Mouse (Mus musculus) lung, embryonic 16.5 days (tissue): ENCODE measurements around the gene Slc32a1. TPM values are rescaled to one million over a fixed set of nuclear protein-coding genes. Genes with fewer than 3 reads are reported as not detected.

Experiments used
- ATAC-seq: fragments of 200-750 bp; cut with Nextera tagmentation; 2 replicates; pipeline ENCODE4 v1.8.0; 2017; ENCODE audit warnings: low read depth, mild to moderate bottlenecking, moderate library complexity
- H3K27ac ChIP-seq: fragments of 300-500 bp; sonication (generic); 2 replicates; pipeline ENCODE4 v1.5.1; 2014; ENCODE audit warnings: mild to moderate bottlenecking, control low read depth, low read length
- H3K27me3 ChIP-seq: fragments of 300-500 bp; sonication (generic); 2 replicates; pipeline ENCODE4 v1.6.1; 2014; ENCODE audit warnings: low read depth, low read length, mixed read lengths; ENCODE audit not compliant: control insufficient read depth, insufficient read depth
- H3K36me3 ChIP-seq: fragments of 300-500 bp; sonication (generic); 2 replicates; pipeline ENCODE4 v1.6.1; 2014; ENCODE audit warnings: low read length; ENCODE audit not compliant: control insufficient read depth, insufficient read depth
- H3K4me1 ChIP-seq: fragments of 300-500 bp; sonication (generic); replicated peaks from 2 replicates; pipeline ENCODE4 v1.6.1; 2014; ENCODE audit warnings: low read length, mixed read lengths; ENCODE audit not compliant: control insufficient read depth, insufficient read depth
- H3K4me2 ChIP-seq: fragments of 300-500 bp; sonication (generic); 2 replicates; pipeline ENCODE4 v1.6.1; 2014; ENCODE audit warnings: low read depth, low read length, control low read depth
- H3K4me3 ChIP-seq: fragments of 300-500 bp; sonication (generic); 2 replicates; pipeline ENCODE4 v1.5.1; 2014; ENCODE audit warnings: mild to moderate bottlenecking, low read length, control low read depth
- H3K9ac ChIP-seq: fragments of 300-500 bp; sonication (generic); 2 replicates; pipeline ENCODE4 v1.6.1; 2014; ENCODE audit warnings: low read length, control low read depth
- H3K9me3 ChIP-seq: fragments of 300-500 bp; sonication (generic); 2 replicates; pipeline ENCODE4 v1.6.1; 2016; ENCODE audit warnings: low read length; ENCODE audit not compliant: control insufficient read depth
- WGBS: fragments of 180-500 bp; shearing (Covaris S2); extraction: QIAGEN DNeasy Blood & Tissue Kit; methylation state at CpG from one replicate; pipeline ENCODE4 v1.1.7; 2014; 5-methylcytosine and 5-hydroxymethylcytosine counted together
- polyA plus RNA-seq: library from polyadenylated mRNA; unstranded; fragments of >200 nt; fragmentation: Nextera tagmentation; extraction: Ambion mirVana; gene quantifications from 2 replicates; pipeline ENCODE4 v1.2.1, GENCODE M21; 2015

Slc32a1 gene
- polyA plus RNA-seq, 1 experiment from 2014 or later = not detected

GRCm38 (mm10) chr2:158611326-158611719 is 756 bp downstream of the Slc32a1 start:
- no peak overlapping the region for H3K9ac ChIP-seq
- peak overlapping the region; percentile 12; the same call in 1 of the 2 replicates for H3K4me3 ChIP-seq
- ATAC-seq = no peak
- no peaks in the 10 kb centered on the region for H3K9me3 ChIP-seq
- no peaks in the 10 kb centered on the region for H3K36me3 ChIP-seq
- H3K4me2 ChIP-seq = no peak overlapping the region
- H3K27ac ChIP-seq = no peak overlapping the region
- peaks cover 7% of the 10 kb centered on the region; the same call in 1 of the 2 replicates for H3K4me1 ChIP-seq
- peaks cover 100% of the 10 kb centered on the region for H3K27me3 ChIP-seq
- 1% methylated on average over 30 of the region's 30 CpGs for WGBS

DNA sequence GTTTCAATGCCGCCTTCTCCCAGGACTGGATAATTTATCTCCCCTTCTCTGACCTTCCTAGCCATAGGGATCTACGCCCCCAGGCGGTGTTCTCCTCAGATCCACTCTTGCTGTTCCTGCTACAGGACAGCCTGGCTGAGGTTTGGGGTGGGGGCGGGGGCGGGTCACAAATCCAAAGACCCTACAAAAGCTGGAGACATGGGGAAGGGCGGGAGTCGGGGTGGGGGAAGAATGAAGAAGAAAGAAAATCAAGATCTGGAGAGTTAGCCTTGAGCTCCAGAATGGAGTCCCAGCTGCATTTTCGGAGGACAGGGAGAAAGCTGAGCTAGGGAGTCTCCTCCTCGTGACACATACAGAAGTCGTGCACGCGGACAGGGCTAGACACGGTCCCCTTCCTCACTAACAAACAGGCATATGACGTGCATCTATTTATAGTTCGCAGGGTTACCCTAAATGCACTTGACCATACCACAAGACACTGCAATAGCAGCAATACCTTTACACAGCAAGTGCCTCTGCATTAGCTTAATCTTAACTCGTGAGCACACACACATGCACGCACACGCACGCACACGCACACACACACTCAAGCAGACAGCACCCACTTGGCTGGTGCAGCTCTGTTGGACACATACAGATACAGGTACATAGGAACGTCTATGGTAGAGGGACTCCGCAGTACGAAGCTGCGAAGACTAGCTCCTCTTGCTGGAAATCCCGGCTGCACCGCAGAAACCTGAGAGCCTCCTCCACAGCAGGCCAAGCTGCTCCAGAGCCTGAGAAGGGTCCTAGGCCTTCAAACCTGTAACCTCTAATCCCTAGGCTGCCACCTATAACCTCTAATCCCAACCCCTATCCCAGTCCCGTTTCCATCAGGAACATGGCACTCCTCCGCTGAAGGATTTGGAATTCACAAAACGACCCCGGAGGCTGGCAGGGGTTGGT is 1.4 kb downstream of the Slc32a1 start:
- ATAC-seq = no peak
- no peaks in the 10 kb centered on the region for H3K9me3 ChIP-seq
- peaks cover 7% of the 10 kb centered on the region; the same call in 1 of the 2 replicates for H3K4me1 ChIP-seq
- no peak overlapping the region for H3K9ac ChIP-seq
- 3% methylated on average over 30 of the region's 30 CpGs for WGBS
- no peaks in the 10 kb centered on the region for H3K36me3 ChIP-seq
- peaks cover 99% of the 10 kb centered on the region for H3K27me3 ChIP-seq
- H3K4me2 ChIP-seq = no peak overlapping the region
- H3K4me3 ChIP-seq = no peak overlapping the region
- no peak overlapping the region for H3K27ac ChIP-seq

- no peak for ATAC-seq
- H3K9ac ChIP-seq = no peak overlapping the region
- no peaks in the 10 kb centered on the region for H3K9me3 ChIP-seq
- H3K4me3 ChIP-seq = no peak overlapping the region
- no peak overlapping the region for H3K27ac ChIP-seq
- H3K27me3 ChIP-seq = peaks cover 99% of the 10 kb centered on the region
- peaks cover 7% of the 10 kb centered on the region; the same call in 1 of the 2 replicates for H3K4me1 ChIP-seq
- no peak overlapping the region for H3K4me2 ChIP-seq
- WGBS = 10% methylated on average over 10 of the region's 10 CpGs
- H3K36me3 ChIP-seq = no peaks in the 10 kb centered on the region
Measured at GRCm38 (mm10) chr2:158612671-158613250, 2.2 kb downstream of the Slc32a1 start.

DNA sequence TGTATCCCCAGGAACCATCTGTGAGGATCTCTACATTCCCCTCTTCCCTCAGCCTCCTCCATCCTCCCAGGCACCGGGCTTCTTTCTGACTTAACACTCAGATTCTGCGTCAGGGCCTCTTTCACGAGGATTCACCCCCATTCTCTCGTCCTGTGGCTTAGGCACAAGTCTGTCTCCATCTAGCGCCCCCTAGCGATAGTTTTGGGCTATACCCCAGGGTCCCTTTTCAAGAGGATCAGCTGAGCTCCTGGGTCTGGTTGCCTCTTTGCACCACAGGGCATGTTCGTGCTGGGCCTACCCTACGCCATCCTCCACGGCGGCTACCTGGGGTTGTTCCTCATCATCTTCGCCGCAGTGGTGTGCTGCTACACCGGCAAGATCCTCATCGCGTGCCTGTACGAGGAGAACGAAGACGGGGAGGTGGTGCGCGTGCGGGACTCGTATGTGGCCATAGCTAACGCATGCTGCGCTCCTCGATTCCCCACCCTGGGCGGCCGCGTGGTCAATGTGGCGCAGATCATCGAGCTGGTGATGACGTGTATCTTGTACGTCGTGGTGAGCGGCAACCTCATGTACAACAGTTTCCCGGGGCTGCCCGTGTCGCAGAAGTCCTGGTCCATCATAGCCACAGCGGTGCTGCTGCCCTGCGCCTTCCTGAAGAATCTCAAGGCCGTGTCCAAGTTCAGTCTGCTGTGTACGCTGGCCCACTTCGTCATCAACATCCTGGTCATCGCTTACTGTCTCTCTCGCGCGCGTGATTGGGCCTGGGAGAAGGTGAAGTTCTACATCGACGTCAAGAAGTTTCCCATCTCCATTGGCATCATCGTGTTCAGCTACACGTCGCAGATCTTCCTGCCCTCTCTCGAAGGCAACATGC is 3.2 kb downstream of the Slc32a1 start:
- peaks cover 99% of the 10 kb centered on the region for H3K27me3 ChIP-seq
- no peak overlapping the region for H3K9ac ChIP-seq
- 3% methylated on average over 53 of the region's 53 CpGs for WGBS
- H3K4me2 ChIP-seq = no peak overlapping the region
- H3K36me3 ChIP-seq = no peaks in the 10 kb centered on the region
- peaks cover 7% of the 10 kb centered on the region; the same call in 1 of the 2 replicates for H3K4me1 ChIP-seq
- no peak overlapping the region for H3K27ac ChIP-seq
- 0 out of 2 replicates have a peak, but pooled peaks have one; percentile 24 for ATAC-seq
- H3K4me3 ChIP-seq = no peak overlapping the region
- H3K9me3 ChIP-seq = no peaks in the 10 kb centered on the region

DNA sequence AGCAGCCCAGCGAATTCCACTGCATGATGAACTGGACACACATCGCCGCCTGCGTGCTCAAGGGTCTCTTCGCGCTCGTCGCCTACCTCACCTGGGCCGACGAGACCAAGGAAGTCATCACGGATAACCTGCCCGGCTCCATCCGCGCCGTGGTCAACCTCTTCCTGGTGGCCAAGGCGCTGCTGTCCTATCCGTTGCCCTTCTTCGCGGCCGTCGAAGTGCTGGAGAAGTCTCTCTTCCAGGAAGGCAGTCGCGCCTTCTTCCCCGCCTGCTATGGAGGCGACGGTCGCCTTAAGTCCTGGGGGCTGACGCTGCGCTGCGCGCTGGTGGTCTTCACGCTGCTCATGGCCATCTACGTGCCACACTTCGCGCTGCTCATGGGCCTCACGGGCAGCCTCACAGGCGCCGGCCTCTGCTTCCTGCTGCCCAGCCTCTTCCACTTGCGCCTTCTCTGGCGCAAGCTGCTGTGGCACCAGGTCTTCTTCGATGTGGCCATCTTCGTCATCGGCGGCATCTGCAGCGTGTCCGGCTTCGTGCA is 3.9 kb downstream of the Slc32a1 start:
- H3K4me2 ChIP-seq = no peak overlapping the region
- H3K9ac ChIP-seq = no peak overlapping the region
- no peak for ATAC-seq
- WGBS = 2% methylated on average over 47 of the region's 47 CpGs
- no peaks in the 10 kb centered on the region for H3K36me3 ChIP-seq
- H3K27ac ChIP-seq = no peak overlapping the region
- no peaks in the 10 kb centered on the region for H3K9me3 ChIP-seq
- H3K4me3 ChIP-seq = no peak overlapping the region
- H3K27me3 ChIP-seq = peaks cover 93% of the 10 kb centered on the region
- peaks cover 7% of the 10 kb centered on the region; the same call in 1 of the 2 replicates for H3K4me1 ChIP-seq

- Histone ChIP-seq H3K4me3 (no peak overlapping the region), H3K27ac (no peak overlapping the region), H3K9ac (no peak overlapping the region), H3K27me3 (peaks cover 87% of the 10 kb centered on the region), H3K36me3 (no peaks in the 10 kb centered on the region), H3K9me3 (no peaks in the 10 kb centered on the region), H3K4me2 (no peak overlapping the region), H3K4me1 (peaks cover 7% of the 10 kb centered on the region; the same call in 1 of the 2 replicates)
- ATAC-seq = no peak
- under 1% methylated on average over 23 of the region's 24 CpGs for WGBS
Measured at GRCm38 (mm10) chr2:158615161-158615680, 4.7 kb downstream of the Slc32a1 start.

DNA sequence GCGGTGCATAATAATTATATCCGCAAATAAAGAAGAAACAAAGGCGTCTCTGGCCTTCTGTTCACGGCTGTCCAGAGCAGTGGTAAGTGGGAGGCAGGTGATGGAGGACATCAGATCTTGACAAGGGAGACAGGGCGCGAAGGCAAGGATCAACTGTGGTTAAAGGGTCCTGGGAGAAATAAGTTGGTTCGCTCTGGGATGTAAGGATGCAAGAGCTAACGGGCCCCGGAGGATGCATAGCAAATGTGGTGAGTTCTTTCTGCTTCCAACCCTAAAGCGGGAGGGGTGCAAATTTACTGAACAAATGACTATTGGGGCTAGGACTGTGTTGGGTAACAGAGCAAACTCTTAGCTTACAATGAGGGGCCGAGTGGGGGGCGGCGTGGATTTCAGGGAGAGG is 5.1 kb downstream of the Slc32a1 start:
- 1% methylated on average over 13 of the region's 13 CpGs for WGBS
- no peak overlapping the region for H3K4me3 ChIP-seq
- H3K36me3 ChIP-seq = no peaks in the 10 kb centered on the region
- H3K9me3 ChIP-seq = no peaks in the 10 kb centered on the region
- ATAC-seq = no peak
- H3K27ac ChIP-seq = no peak overlapping the region
- no peak overlapping the region for H3K9ac ChIP-seq
- H3K4me1 ChIP-seq = peaks cover 6% of the 10 kb centered on the region; the same call in 1 of the 2 replicates
- peaks cover 83% of the 10 kb centered on the region for H3K27me3 ChIP-seq
- H3K4me2 ChIP-seq = no peak overlapping the region

DNA sequence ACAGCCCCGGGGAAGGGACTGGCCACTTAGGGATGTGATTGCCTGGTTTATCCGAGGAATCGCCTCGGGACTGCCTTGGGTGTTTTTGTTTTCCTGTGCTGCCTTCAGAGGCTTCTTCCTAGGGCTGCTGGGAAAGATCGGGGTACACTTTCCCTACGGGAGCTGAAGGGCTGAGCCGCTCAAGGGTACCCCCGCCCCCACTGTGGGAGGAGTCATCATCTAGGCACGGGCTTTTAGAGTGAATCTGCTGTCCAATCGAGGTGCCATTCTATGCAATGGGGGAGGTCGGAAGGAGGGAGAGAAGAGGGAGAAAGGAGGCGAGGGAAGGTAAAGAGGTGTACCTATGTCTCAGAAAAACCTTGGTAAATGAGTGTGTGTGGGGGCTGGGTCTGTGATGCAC is 5.7 kb downstream of the Slc32a1 start:
- no peaks in the 10 kb centered on the region for H3K36me3 ChIP-seq
- ATAC-seq = no peak
- H3K4me3 ChIP-seq = no peak overlapping the region
- H3K27me3 ChIP-seq = peaks cover 77% of the 10 kb centered on the region
- H3K27ac ChIP-seq = no peak overlapping the region
- H3K4me1 ChIP-seq = 0 out of 2 replicates have a peak, but pooled peaks cover 2% of the 10 kb centered on the region
- H3K4me2 ChIP-seq = no peak overlapping the region
- WGBS = 1% methylated on average over 12 of the region's 12 CpGs
- H3K9ac ChIP-seq = no peak overlapping the region
- no peaks in the 10 kb centered on the region for H3K9me3 ChIP-seq
